Mouse (Mus musculus) lung, adult 2 months (tissue): ENCODE data around the gene Vmn1r113. TPM values are rescaled to one million over a fixed set of nuclear protein-coding genes. Genes with fewer than 3 reads are reported as not detected.
"Not testable (repeated sequence)": the region's sequence is repeated elsewhere in the genome, so short reads cannot be mapped to it uniquely, and the experiment has no call there.

Experiments
- DNase-seq: peaks from one replicate; pipeline ENCODE4 v3.0.0; 2022
- H3K4me1 ChIP-seq: fragments of 200-500 bp; 2 replicates; pipeline ENCODE4 v1.6.1; 2011; ENCODE audit warnings: low read length; ENCODE audit not compliant: control insufficient read depth, insufficient read depth
- H3K4me3 ChIP-seq: fragments of 200-500 bp; replicated peaks from 2 replicates; pipeline ENCODE3; 2011; ENCODE audit warnings: low read depth, mild to moderate bottlenecking, control low read depth, low read length; ENCODE audit errors: extremely low read depth
- WGBS: fragments of 180-500 bp; shearing (Covaris S2); methylation state at CpG from one replicate; pipeline ENCODE4 v1.1.7; 2018; 5-methylcytosine and 5-hydroxymethylcytosine counted together
- polyA plus RNA-seq: library from polyadenylated mRNA; depleted of rRNA; stranded (reverse); fragments of >200 nt; gene quantifications from 2 replicates; pipeline ENCODE4 v1.2.3, GENCODE M21; 2012; rRNA removed

Vmn1r113 gene
- not detected in 2 replicates for polyA plus RNA-seq

- not testable (repeated sequence) for H3K4me3 ChIP-seq, DNase-seq, H3K4me1 ChIP-seq
- 51% methylated on average over 2 of the region's 2 CpGs for WGBS
Measured at GRCm38 (mm10) chr7:20786985-20787384, at the start of gene Vmn1r113. TSS of gene Vmn1r113 (plus strand) at chr7:20787285.

GRCm38 (mm10) chr7:20770885-20771284 is 16.2 kb upstream of the Vmn1r113 start, which contains the start of gene Vmn1r112:
TSS of gene Vmn1r112 (plus strand) at chr7:20771185.
- WGBS, result no CpG with 5 or more reads among the region's 3 CpGs
- DNase-seq, H3K4me3 ChIP-seq: not testable (repeated sequence)

GRCm38 (mm10) chr7:20812086-20812485 is 25.0 kb downstream of the Vmn1r113 start, which contains the start of gene Vmn1r114:
TSS of gene Vmn1r114 (minus strand) at chr7:20812186.
- no CpG with 5 or more reads among the region's 5 CpGs for WGBS
- DNase-seq, H3K4me1 ChIP-seq, H3K4me3 ChIP-seq: not testable (repeated sequence)

More at GRCm38 (mm10) chr7:20770885-20771284, 16.2 kb upstream of the Vmn1r113 start, which contains the start of gene Vmn1r112:
- H3K4me1 ChIP-seq, result not testable (repeated sequence)

Other genes with a start within 250 kb of the Vmn1r113 start
- not detected in 2 replicates for gene Gm5726, start 241.5 kb upstream of the Vmn1r113 start, polyA plus RNA-seq
- not detected in 2 replicates for gene Gm4141, start 211.0 kb upstream of the Vmn1r113 start, polyA plus RNA-seq
- not detected in 2 replicates for gene Gm4513, start 188.3 kb upstream of the Vmn1r113 start, polyA plus RNA-seq
- not detected in 2 replicates for gene Vmn1r107, start 118.4 kb upstream of the Vmn1r113 start, polyA plus RNA-seq
- gene Vmn1r111, start 84.1 kb upstream of the Vmn1r113 start, polyA plus RNA-seq, result not detected in 2 replicates
- gene Gm10668, start 56.7 kb upstream of the Vmn1r113 start, polyA plus RNA-seq, result not detected in 2 replicates
- not detected in 2 replicates for gene Vmn1r112, start 16.1 kb upstream of the Vmn1r113 start, polyA plus RNA-seq
- gene Vmn1r114, start 24.9 kb downstream of the Vmn1r113 start, polyA plus RNA-seq, result not detected in 2 replicates
- gene Vmn1r115, start 57.7 kb downstream of the Vmn1r113 start, polyA plus RNA-seq, result not detected in 2 replicates
- gene Vmn1r116, start 85.0 kb downstream of the Vmn1r113 start, polyA plus RNA-seq, result not detected in 2 replicates
- gene Vmn1r117, start 96.8 kb downstream of the Vmn1r113 start, polyA plus RNA-seq, result not detected in 2 replicates
- not detected in 2 replicates for gene Vmn1r118, start 125.1 kb downstream of the Vmn1r113 start, polyA plus RNA-seq
- not detected in 2 replicates for gene Vmn1r119, start 225.2 kb downstream of the Vmn1r113 start, polyA plus RNA-seq